Mouse (Mus musculus) limb, embryonic 14.5 days (tissue): Measurements from ENCODE around the gene Padi1. TPM values are rescaled to one million over a fixed set of nuclear protein-coding genes. Genes with fewer than 3 reads are reported as not detected.

Experiments
- ATAC-seq: fragments of 200-750 bp; cut with Nextera tagmentation; 2 replicates; pipeline ENCODE4 v1.8.0; 2017; ENCODE audit warnings: low read depth, moderate number of reproducible peaks, moderate TSS enrichment; ENCODE audit not compliant: low FRiP score
- DNase-seq: peaks from one replicate; pipeline ENCODE4 v3.0.0-alpha.2; 2015; ENCODE audit warnings: low spot score
- H3K27ac ChIP-seq: fragments of 300-500 bp; sonication (generic); replicated peaks from 2 replicates; pipeline ENCODE4 v1.5.1; 2014; ENCODE audit warnings: low read depth, mild to moderate bottlenecking, low read length, moderate library complexity, mixed read lengths
- H3K27me3 ChIP-seq: fragments of 300-500 bp; sonication (generic); 2 replicates; pipeline ENCODE4 v1.6.1; 2014; ENCODE audit warnings: low read length, mixed read lengths; ENCODE audit not compliant: control insufficient read depth, insufficient read depth
- H3K36me3 ChIP-seq: fragments of 300-500 bp; sonication (generic); 2 replicates; pipeline ENCODE4 v1.6.1; 2014; ENCODE audit warnings: mild to moderate bottlenecking, low read length, moderate library complexity, mixed read lengths; ENCODE audit not compliant: control insufficient read depth, insufficient read depth
- H3K4me1 ChIP-seq: fragments of 300-500 bp; sonication (generic); 2 replicates; pipeline ENCODE4 v1.6.1; 2014; ENCODE audit warnings: antibody characterized with exemption, low read length, mixed read lengths; ENCODE audit not compliant: control insufficient read depth, insufficient read depth
- H3K4me2 ChIP-seq: fragments of 300-500 bp; sonication (generic); replicated peaks from 2 replicates; pipeline ENCODE4 v1.6.1; 2014; ENCODE audit warnings: low read depth, mild to moderate bottlenecking, low read length, moderate library complexity; ENCODE audit not compliant: severe bottlenecking
- H3K4me3 ChIP-seq: fragments of 300-500 bp; sonication (generic); replicated peaks from 2 replicates; pipeline ENCODE4 v1.5.1; 2014; ENCODE audit warnings: low read length
- H3K9ac ChIP-seq: fragments of 300-500 bp; sonication (generic); 2 replicates; pipeline ENCODE4 v1.6.1; 2014; ENCODE audit warnings: mild to moderate bottlenecking, low read depth, low read length, moderate library complexity; ENCODE audit not compliant: severe bottlenecking
- H3K9me3 ChIP-seq: fragments of 300-500 bp; sonication (generic); 2 replicates; pipeline ENCODE4 v1.6.1; 2016; ENCODE audit warnings: low read length; ENCODE audit not compliant: control insufficient read depth
- POLR2A ChIP-seq: fragments of 200-500 bp; IDR thresholded peaks from 2 replicates; pipeline ENCODE4 v1.8.0; 2012; ENCODE audit warnings: inconsistent platforms, mild to moderate bottlenecking, moderate library complexity, borderline replicate concordance; ENCODE audit not compliant: insufficient read depth, insufficient read length; ENCODE audit errors: extremely low read depth
- WGBS: fragments of 180-500 bp; shearing (Covaris S2); extraction: QIAGEN DNeasy Blood & Tissue Kit; methylation state at CpG from one replicate; pipeline ENCODE4 v1.1.7; 2014; 5-methylcytosine and 5-hydroxymethylcytosine counted together
- polyA plus RNA-seq, 2 experiments: library from polyadenylated mRNA; depleted of rRNA in 1 of 2; stranded (reverse) in 1 of 2; unstranded in 1 of 2; fragments of >200 nt; fragmentation: Nextera tagmentation in 1 of 2; extraction: Ambion mirVana in 1 of 2; gene quantifications; 2 replicates each; pipeline versions ENCODE4 v1.2.1 to v1.2.3; 2012 to 2014

Padi1 gene
- polyA plus RNA-seq, 2 experiments = 0.10 to 0.25 TPM

DNA sequence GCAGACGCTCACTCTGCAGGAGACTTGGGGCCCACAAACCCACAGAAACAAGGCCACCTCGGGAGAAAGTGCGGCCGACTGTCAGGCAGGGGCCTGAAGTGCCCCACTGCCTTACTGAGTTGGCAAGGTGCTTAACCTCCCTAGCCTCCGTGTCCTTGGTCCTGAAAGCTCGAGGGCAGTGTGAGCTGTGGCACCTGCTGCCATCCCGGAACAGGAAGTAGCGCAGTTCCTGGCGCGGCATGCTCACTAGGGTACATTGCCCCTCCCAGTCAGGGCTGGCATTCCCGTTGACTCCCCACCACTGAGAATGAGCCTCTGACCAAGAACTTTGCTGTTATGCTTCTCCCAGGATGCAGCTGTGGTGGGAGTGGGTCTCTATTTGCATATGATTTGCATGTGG, 19.6 kb downstream of the Padi1 start:
- Histone ChIP-seq H3K4me2 (no peak overlapping the region), H3K36me3 (no peaks in the 10 kb centered on the region), H3K9ac (no peak overlapping the region), H3K27ac (no peak overlapping the region), H3K4me3 (no peak overlapping the region), H3K9me3 (peaks cover 21% of the 10 kb centered on the region), H3K27me3 (no peaks in the 10 kb centered on the region), H3K4me1 (no peaks in the 10 kb centered on the region)
- 63% methylated on average over 11 of the region's 11 CpGs for WGBS
- DNase-seq (no peak), ATAC-seq (no peak)
- TF ChIP-seq POLR2A = no peak

DNA sequence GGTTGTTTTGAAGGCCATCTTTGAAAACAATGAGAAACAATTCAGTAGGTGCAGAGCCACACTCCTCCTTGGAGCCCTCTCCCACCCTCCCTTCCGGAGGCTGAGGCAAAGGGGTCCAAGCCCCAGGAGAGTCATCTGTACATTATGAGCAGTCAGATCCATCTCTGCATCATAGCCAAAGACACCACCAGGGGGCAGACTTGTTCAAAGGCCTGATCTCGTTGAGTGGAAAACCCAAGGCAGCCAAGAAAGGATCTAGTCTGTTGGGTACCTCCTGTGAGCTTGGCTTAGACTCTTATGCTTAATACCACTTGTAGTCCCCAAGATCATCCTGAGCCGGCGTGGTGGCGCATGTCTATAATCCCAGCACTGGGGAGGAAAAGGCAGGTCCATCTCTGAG, 23.6 kb downstream of the Padi1 start:
- H3K27me3 ChIP-seq = no peaks in the 10 kb centered on the region

DNA sequence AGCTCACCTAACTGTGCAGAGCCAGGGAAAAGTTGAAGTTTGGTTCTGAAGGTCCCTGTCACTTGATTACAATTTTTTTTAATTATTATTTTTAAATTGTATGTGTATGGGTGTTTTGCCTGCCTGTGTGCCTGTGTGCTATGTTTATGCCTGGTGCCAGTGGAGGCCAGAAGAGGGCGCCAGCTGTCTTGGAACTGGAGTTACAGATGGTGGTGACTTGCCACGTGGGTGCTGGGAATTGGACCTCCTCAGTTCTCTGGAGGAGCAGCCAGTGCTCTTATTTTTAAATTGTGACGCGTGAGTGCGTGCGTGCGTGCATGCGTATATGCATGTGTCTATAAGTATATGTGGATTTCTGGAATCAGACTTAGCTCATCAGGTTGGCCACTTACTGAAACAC, 28.2 kb downstream of the Padi1 start:
- DNase-seq (no peak), ATAC-seq (no peak)
- H3K4me1 ChIP-seq = peaks cover 18% of the 10 kb centered on the region
- H3K27ac ChIP-seq = no peak overlapping the region
- no peaks in the 10 kb centered on the region; the same call in 1 of the 2 replicates for H3K9me3 ChIP-seq
- WGBS = 91% methylated on average over 8 of the region's 8 CpGs
- H3K4me3 ChIP-seq = no peak overlapping the region
- H3K4me2 ChIP-seq = no peak overlapping the region
- TF ChIP-seq POLR2A = no peak
- H3K36me3 ChIP-seq = no peaks in the 10 kb centered on the region
- no peak overlapping the region for H3K9ac ChIP-seq
- H3K27me3 ChIP-seq = no peaks in the 10 kb centered on the region

More for the DNA sequence above, 23.6 kb downstream of the Padi1 start:
- Histone ChIP-seq H3K4me3 (no peak overlapping the region), H3K4me1 (no peaks in the 10 kb centered on the region), H3K9me3 (peaks cover 21% of the 10 kb centered on the region), H3K36me3 (no peaks in the 10 kb centered on the region), H3K27ac (no peak overlapping the region), H3K9ac (no peak overlapping the region), H3K4me2 (no peak overlapping the region)
- ATAC-seq = no peak
- no peak for TF ChIP-seq POLR2A
- 65% methylated on average over 5 of the region's 5 CpGs for WGBS
- DNase-seq = no peak

DNA sequence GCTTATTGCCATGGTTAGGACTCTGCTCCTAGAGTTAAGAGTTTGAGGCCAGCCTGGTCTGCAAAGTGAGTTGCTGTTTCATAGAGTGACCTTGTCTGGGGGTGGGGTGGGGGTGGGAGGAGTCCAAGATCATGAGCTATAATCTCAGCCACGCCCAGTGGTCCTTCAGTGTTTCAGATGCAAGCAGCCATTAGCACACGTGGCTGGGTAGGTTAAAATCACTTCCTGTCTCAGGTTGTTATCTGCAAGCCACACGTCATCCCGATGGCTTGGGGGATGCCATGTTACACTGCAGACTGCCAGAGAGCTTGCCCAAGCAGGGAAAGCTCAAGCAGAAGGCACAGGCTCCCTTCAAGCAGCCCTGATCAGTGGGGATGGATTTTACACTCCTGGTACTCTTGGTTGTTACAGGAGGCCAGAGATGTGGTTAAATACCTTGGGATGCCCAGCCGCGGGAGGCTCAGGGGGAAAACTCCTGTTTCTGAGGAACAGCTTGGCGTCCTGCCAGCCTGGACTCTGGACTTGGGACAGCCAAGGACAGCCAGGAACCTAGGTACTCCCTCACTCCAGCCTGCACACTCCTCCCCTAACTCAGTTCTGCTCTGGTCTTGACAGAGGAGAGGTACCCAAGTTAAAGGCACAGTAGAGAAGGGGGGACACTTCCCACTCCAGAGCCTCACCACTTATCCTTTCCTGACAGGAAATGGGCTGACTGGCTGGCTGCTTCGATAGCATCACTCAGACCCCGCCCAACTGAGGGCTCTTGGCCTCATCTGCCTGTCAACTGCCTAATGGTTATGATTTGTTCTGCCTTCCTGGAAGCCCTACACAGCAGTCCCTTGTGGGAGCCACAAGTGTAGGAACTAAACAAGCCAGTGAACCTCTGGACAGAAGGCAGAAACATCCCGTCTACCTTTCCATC, 29.3 kb downstream of the Padi1 start:
- ATAC-seq = no peak
- DNase-seq = no peak
- Histone ChIP-seq H3K9ac (no peak overlapping the region), H3K9me3 (no peaks in the 10 kb centered on the region), H3K4me2 (no peak overlapping the region), H3K4me3 (no peak overlapping the region), H3K27ac (no peak overlapping the region), H3K36me3 (no peaks in the 10 kb centered on the region), H3K27me3 (no peaks in the 10 kb centered on the region), H3K4me1 (peaks cover 24% of the 10 kb centered on the region)
- TF ChIP-seq POLR2A = no peak
- WGBS = 33% methylated on average over 10 of the region's 10 CpGs

DNA sequence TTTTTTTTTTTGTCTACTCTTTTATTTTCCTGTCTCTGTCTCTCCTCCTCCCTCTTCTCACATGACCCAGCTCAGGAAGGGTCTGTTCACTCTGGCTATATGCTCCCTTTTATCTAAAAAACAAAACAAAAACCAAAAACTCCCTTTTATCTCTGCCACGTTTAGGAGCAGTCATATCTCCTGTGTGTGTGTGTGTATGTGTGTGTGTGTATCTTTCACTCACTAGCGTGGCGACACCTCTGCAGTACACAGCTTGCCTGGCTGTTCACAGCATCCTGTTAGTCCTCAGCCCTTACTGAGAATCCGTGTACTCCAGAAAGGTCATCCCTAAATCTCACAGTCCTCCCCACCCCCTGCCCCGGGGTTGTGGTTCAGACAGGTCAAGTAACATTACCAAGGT, 30.1 kb downstream of the Padi1 start:
- Histone ChIP-seq H3K9me3 (no peaks in the 10 kb centered on the region), H3K9ac (no peak overlapping the region), H3K27ac (no peak overlapping the region), H3K27me3 (no peaks in the 10 kb centered on the region), H3K4me2 (no peak overlapping the region), H3K4me1 (peaks cover 24% of the 10 kb centered on the region), H3K4me3 (no peak overlapping the region), H3K36me3 (no peaks in the 10 kb centered on the region)
- no peak for TF ChIP-seq POLR2A
- 69% methylated on average over 5 of the region's 5 CpGs for WGBS
- ATAC-seq = no peak
- no peak for DNase-seq
